Mouse (Mus musculus): ENCODE results near the gene Kif2c.

DNA sequence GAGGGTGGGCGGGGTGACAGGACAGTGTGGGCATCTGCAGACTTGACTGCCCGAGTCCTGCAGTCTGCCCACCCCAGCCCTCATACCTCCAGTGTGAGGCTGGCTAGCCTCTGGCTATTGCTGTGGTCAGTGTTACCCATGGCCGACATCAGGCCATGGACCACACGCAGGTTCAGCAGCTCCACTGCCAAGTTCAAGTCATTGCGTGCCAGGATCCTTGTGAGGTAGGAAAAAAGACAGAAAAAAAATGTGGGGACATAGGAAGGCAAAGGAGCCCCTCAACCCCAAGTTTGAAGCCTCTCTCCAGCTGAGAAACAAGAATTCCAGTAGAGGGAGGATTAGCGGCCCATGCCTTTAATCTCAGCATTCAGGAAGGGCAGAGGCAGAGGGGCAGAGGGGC is 31.8 kb upstream of the Kif2c start:
- TF ChIP-seq CTCF (IDR thresholded peaks at IDR 0.05 in 2 of 3, conservative IDR thresholded peaks at IDR 0.05 in 1 of 3; ENCODE audit: control insufficient read depth in 1 of 3, insufficient read depth in 1 of 3, low read depth in 2 of 3, low read length in 3 of 3, poor library complexity in 1 of 3, severe bottlenecking in 1 of 3) = no peak
- no peak for TF ChIP-seq MXI1 (IDR thresholded peaks at IDR 0.05; ENCODE audit: low read depth, low read length)
- TF ChIP-seq POLR2A (IDR thresholded peaks at IDR 0.05; ENCODE audit: control insufficient read depth in 1 of 2, insufficient read depth in 1 of 2, low read depth in 1 of 2, low read length in 2 of 2, poor library complexity in 1 of 2) = no peak
- TF ChIP-seq EP300 (IDR thresholded peaks at IDR 0.05; ENCODE audit: low read depth in 1 of 2, low read length in 2 of 2) = no peak
- TF ChIP-seq ZKSCAN1 (IDR thresholded peaks at IDR 0.05; ENCODE audit: low read depth, low read length) = no peak
